Mouse (Mus musculus) heart, adult 2 months (tissue): ENCODE measurements around the gene Lyplal1. TPM values are rescaled to one million over a fixed set of nuclear protein-coding genes. Genes with fewer than 3 reads are reported as not detected.

Source experiments
- DNase-seq, 2 experiments: peaks; one replicate each; pipeline ENCODE4 v3.0.0; 2021
- H3K27ac ChIP-seq: fragments of 200-600 bp; 2 replicates; pipeline ENCODE4 v1.8.1; 2022
- H3K27me3 ChIP-seq: fragments of 200-500 bp; 2 replicates; pipeline ENCODE4 v1.6.1; 2012; ENCODE audit warnings: mild to moderate bottlenecking, low read length, inconsistent platforms, mixed read lengths; ENCODE audit not compliant: control insufficient read depth, insufficient read depth
- H3K36me3 ChIP-seq: fragments of 200-500 bp; 2 replicates; pipeline ENCODE4 v1.6.1; 2012; ENCODE audit warnings: low read length, inconsistent platforms; ENCODE audit not compliant: control insufficient read depth, insufficient read depth
- H3K4me1 ChIP-seq: fragments of 200-500 bp; 2 replicates; pipeline ENCODE4 v1.6.1; 2011; ENCODE audit warnings: low read length; ENCODE audit not compliant: control insufficient read depth, insufficient read depth
- H3K4me3 ChIP-seq: fragments of 200-600 bp; 2 replicates; pipeline ENCODE4 v1.8.1; 2022
- H3K79me2 ChIP-seq: fragments of 200-500 bp; replicated peaks from 2 replicates; pipeline ENCODE4 v1.6.1; 2012; ENCODE audit warnings: mild to moderate bottlenecking, inconsistent platforms, low read length, moderate library complexity, mixed read lengths; ENCODE audit not compliant: control insufficient read depth, insufficient read depth
- H3K9ac ChIP-seq: fragments of 200-500 bp; 2 replicates; pipeline ENCODE4 v1.6.1; 2012; ENCODE audit warnings: low read depth, mild to moderate bottlenecking, control low read depth, inconsistent platforms, low read length, mixed read lengths
- CTCF ChIP-seq: fragments of 200-600 bp; IDR thresholded peaks from 2 replicates; pipeline ENCODE4 v1.8.1; 2022; ENCODE audit warnings: antibody characterized with exemption, mild to moderate bottlenecking, moderate library complexity
- EP300 ChIP-seq: fragments of 200-500 bp; IDR thresholded peaks from 2 replicates; pipeline ENCODE4 v1.6.1; 2011; ENCODE audit warnings: low read depth, low read length, control low read depth; ENCODE audit not compliant: insufficient read depth
- POLR2A ChIP-seq: fragments of 200-500 bp; IDR thresholded peaks from 2 replicates; pipeline ENCODE4 v1.6.1; 2011; ENCODE audit warnings: mild to moderate bottlenecking, low read depth, low read length, control low read depth; ENCODE audit not compliant: insufficient read depth
- WGBS: fragments of 180-500 bp; shearing (Covaris S2); methylation state at CpG from one replicate; pipeline ENCODE4 v1.1.7; 2018; 5-methylcytosine and 5-hydroxymethylcytosine counted together
- intact Hi-C: fragments of 180-260 bp; cut with DNase I; formaldehyde crosslinking; loops from one replicate; pipeline ENCODE4 v1.15.1; 2025
- polyA plus RNA-seq: library from polyadenylated mRNA; depleted of rRNA; stranded (reverse); fragments of >200 nt; gene quantifications from 2 replicates; pipeline ENCODE4 v1.2.3, GENCODE M21; 2012
- total RNA-seq, 2 experiments: library from RNA; stranded (reverse); gene quantifications; 2 replicates each; pipeline ENCODE4 v1.2.3; 2021

Lyplal1 gene
- total and polyA plus RNA-seq, 3 experiments = 1.9 to 2.8 (median 2.6) TPM

GRCm38 (mm10) chr1:186053280-186054043 lies 63.6 kb downstream of the Lyplal1 start:
- intact Hi-C loops = no loop called here
- WGBS = 89% methylated on average over 12 of the region's 12 CpGs
- H3K27ac ChIP-seq = no peak overlapping the region

GRCm38 (mm10) chr1:186043709-186044452 lies 73.2 kb downstream of the Lyplal1 start:
- no peaks in the 10 kb centered on the region for H3K79me2 ChIP-seq
- intact Hi-C loops = no loop called here
- no peak for DNase-seq
- H3K27me3 ChIP-seq = no peaks in the 10 kb centered on the region
- H3K27ac ChIP-seq = no peak overlapping the region
- H3K36me3 ChIP-seq = no peaks in the 10 kb centered on the region
- TF ChIP-seq EP300 (no peak), CTCF (no peak), POLR2A (no peak)
- no peaks in the 10 kb centered on the region for H3K4me1 ChIP-seq
- no peak overlapping the region for H3K9ac ChIP-seq
- 71% methylated on average over 11 of the region's 11 CpGs for WGBS
- no peak overlapping the region for H3K4me3 ChIP-seq

More at GRCm38 (mm10) chr1:186053280-186054043, 63.6 kb downstream of the Lyplal1 start:
- DNase-seq = no peak
- H3K36me3 ChIP-seq = no peaks in the 10 kb centered on the region
- H3K27me3 ChIP-seq = no peaks in the 10 kb centered on the region
- H3K4me1 ChIP-seq = no peaks in the 10 kb centered on the region
- H3K79me2 ChIP-seq = no peaks in the 10 kb centered on the region
- H3K9ac ChIP-seq = no peak overlapping the region
- no peak for TF ChIP-seq POLR2A
- TF ChIP-seq EP300 = no peak
- no peak for TF ChIP-seq CTCF
- H3K4me3 ChIP-seq = no peak overlapping the region

DNA sequence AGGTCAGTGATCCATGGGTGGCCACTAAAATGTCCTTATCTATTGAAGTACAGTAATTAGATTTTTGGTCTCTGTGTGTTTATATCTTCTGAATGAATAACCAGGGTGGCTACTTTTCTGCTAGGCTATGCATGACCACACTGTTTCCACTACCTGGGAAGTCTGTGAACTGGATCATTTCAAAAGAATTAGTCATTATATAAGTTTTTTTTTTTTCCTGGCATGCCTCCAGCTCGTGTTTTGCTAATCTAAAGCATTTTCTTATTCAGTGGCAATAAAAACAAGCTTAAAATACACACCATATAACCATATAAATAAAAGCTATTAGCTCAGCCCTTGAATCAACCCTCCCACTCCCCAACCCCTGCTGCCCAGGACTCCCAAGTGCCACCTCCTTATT lies 75.3 kb downstream of the Lyplal1 start:
- TF ChIP-seq POLR2A (no peak), EP300 (no peak), CTCF (no peak)
- no peaks in the 10 kb centered on the region for H3K36me3 ChIP-seq
- H3K4me3 ChIP-seq = no peak overlapping the region
- no peaks in the 10 kb centered on the region for H3K4me1 ChIP-seq
- no peaks in the 10 kb centered on the region for H3K79me2 ChIP-seq
- no peak overlapping the region for H3K9ac ChIP-seq
- DNase-seq = no peak
- no peak overlapping the region for H3K27ac ChIP-seq
- WGBS = 23% methylated on average over 1 of the region's 1 CpGs
- H3K27me3 ChIP-seq = no peaks in the 10 kb centered on the region
- intact Hi-C loops = no loop called here
